Mouse (Mus musculus): ENCODE measurements around the gene Dhrs1. TPM values are rescaled to one million over a fixed set of nuclear protein-coding genes. Genes with fewer than 3 reads are reported as not detected.
A peak's percentile ranks its signal among the peaks of the same experiment; 100 is the strongest.

Dhrs1 gene
- polyA plus RNA-seq, 1 experiment from 2014 or later = 98.6 TPM

GRCm38 (mm10) chr14:55730116-55730515, 15.4 kb downstream of the Dhrs1 start:
- no peaks in the 10 kb centered on the region for H3K9me3 ChIP-seq (ENCODE audit: low read length)
- TF ChIP-seq EP300 (IDR thresholded peaks at IDR 0.05; ENCODE audit: low read depth) (no peak), CTCF (IDR thresholded peaks at IDR 0.05; ENCODE audit: low read depth) (no peak)
- H3K4me2 ChIP-seq (ENCODE audit: low read depth, low read length) = no peak overlapping the region
- no peak overlapping the region for H3K4me3 ChIP-seq (ENCODE audit: low read depth, low read length)
- no peaks in the 10 kb centered on the region for H3K27me3 ChIP-seq (ENCODE audit: insufficient read depth, low read length)
- WGBS (ENCODE audit: insufficient replicate concordance) = 74% methylated on average over 7 of the region's 7 CpGs
- H3K27ac ChIP-seq (ENCODE audit: low read depth) = no peak overlapping the region
- H3K4me1 ChIP-seq (ENCODE audit: insufficient read depth) = peaks cover 8% of the 10 kb centered on the region
- ATAC-seq = no peak
- DNase-seq = no peak
- no peak overlapping the region for H3K9ac ChIP-seq (replicated peaks)
- no peaks in the 10 kb centered on the region for H3K36me3 ChIP-seq (replicated peaks; ENCODE audit: insufficient read depth, low read length)

- TF ChIP-seq CTCF (IDR thresholded peaks at IDR 0.05; ENCODE audit: low read depth) (no peak), EP300 (IDR thresholded peaks at IDR 0.05; ENCODE audit: low read depth) (no peak)
- no peak overlapping the region for H3K9ac ChIP-seq (replicated peaks)
- H3K36me3 ChIP-seq (replicated peaks; ENCODE audit: insufficient read depth, low read length) = no peaks in the 10 kb centered on the region
- H3K9me3 ChIP-seq (ENCODE audit: low read length) = no peaks in the 10 kb centered on the region
- no peak for ATAC-seq
- H3K4me3 ChIP-seq (ENCODE audit: low read depth, low read length) = no peak overlapping the region
- H3K27me3 ChIP-seq (ENCODE audit: insufficient read depth, low read length) = no peaks in the 10 kb centered on the region
- 56% methylated on average over 8 of the region's 8 CpGs for WGBS (ENCODE audit: insufficient replicate concordance)
- no peak overlapping the region for H3K4me2 ChIP-seq (ENCODE audit: low read depth, low read length)
- peaks cover 13% of the 10 kb centered on the region for H3K4me1 ChIP-seq (ENCODE audit: insufficient read depth)
- no peak for DNase-seq
- H3K27ac ChIP-seq (ENCODE audit: low read depth) = 0 out of 2 replicates have a peak overlapping the region, but pooled peaks have one; percentile 3
Measured at GRCm38 (mm10) chr14:55727889-55728685, 17.4 kb downstream of the Dhrs1 start.

- no peak for ATAC-seq
- Histone ChIP-seq H3K27me3 (ENCODE audit: insufficient read depth, low read length) (no peaks in the 10 kb centered on the region), H3K9ac (replicated peaks) (no peak overlapping the region), H3K4me3 (ENCODE audit: low read depth, low read length) (no peak overlapping the region), H3K9me3 (ENCODE audit: low read length) (no peaks in the 10 kb centered on the region), H3K4me2 (ENCODE audit: low read depth, low read length) (no peak overlapping the region), H3K36me3 (replicated peaks; ENCODE audit: insufficient read depth, low read length) (no peaks in the 10 kb centered on the region), H3K4me1 (ENCODE audit: insufficient read depth) (peaks cover 25% of the 10 kb centered on the region), H3K27ac (ENCODE audit: low read depth) (no peak overlapping the region)
- TF ChIP-seq CTCF (IDR thresholded peaks at IDR 0.05; ENCODE audit: low read depth) = no peak
- no peak for TF ChIP-seq EP300 (IDR thresholded peaks at IDR 0.05; ENCODE audit: low read depth)
- DNase-seq = no peak
Measured at GRCm38 (mm10) chr14:55726261-55726660, 19.2 kb downstream of the Dhrs1 start.

DNA sequence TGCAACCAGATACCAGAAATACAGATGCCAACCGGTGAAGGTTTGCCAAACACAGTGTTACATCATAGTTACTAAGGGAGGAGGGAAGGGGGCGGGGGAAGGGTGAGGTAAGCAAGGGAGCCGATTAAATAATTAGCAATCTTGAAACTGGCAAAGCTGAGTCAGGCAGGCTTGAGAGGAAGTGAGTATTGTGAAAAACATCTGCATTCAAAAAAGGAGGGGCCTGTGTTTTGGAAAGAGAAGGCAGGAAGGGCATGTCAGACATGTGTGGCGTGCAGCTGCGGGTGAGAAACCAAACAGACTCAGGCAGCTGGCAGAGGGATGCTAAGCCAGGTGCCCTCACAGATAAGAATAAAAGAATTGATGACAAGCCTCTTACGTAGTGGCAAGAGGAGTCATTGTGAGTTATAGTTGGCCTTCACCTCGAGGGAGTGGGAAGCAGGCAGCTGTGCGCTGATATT, 21.0 kb downstream of the Dhrs1 start:
- peak; percentile 65 for TF ChIP-seq EP300 (IDR thresholded peaks at IDR 0.05; ENCODE audit: low read depth)
- TF ChIP-seq CTCF (IDR thresholded peaks at IDR 0.05; ENCODE audit: low read depth) = no peak
- Histone ChIP-seq H3K36me3 (replicated peaks; ENCODE audit: insufficient read depth, low read length) (peaks cover 3% of the 10 kb centered on the region; the same call in 1 of the 2 replicates), H3K27me3 (ENCODE audit: insufficient read depth, low read length) (no peaks in the 10 kb centered on the region)

GRCm38 (mm10) chr14:55723433-55723832, 22.1 kb downstream of the Dhrs1 start:
- Histone ChIP-seq H3K27ac (ENCODE audit: low read depth) (peak overlapping the region; percentile 93; the same call in 1 of the 2 replicates), H3K36me3 (replicated peaks; ENCODE audit: insufficient read depth, low read length) (peaks cover 6% of the 10 kb centered on the region; the same call in 1 of the 2 replicates), H3K4me3 (ENCODE audit: low read depth, low read length) (no peak overlapping the region), H3K27me3 (ENCODE audit: insufficient read depth, low read length) (no peaks in the 10 kb centered on the region), H3K9ac (replicated peaks) (no peak overlapping the region), H3K9me3 (ENCODE audit: low read length) (no peaks in the 10 kb centered on the region), H3K4me1 (ENCODE audit: insufficient read depth) (peaks cover 28% of the 10 kb centered on the region), H3K4me2 (ENCODE audit: low read depth, low read length) (no peak overlapping the region)
- TF ChIP-seq CTCF (IDR thresholded peaks at IDR 0.05; ENCODE audit: low read depth) (no peak), EP300 (IDR thresholded peaks at IDR 0.05; ENCODE audit: low read depth) (no peak)
- DNase-seq (no peak), ATAC-seq (no peak)
- 75% methylated on average over 7 of the region's 7 CpGs for WGBS (ENCODE audit: insufficient replicate concordance)

More for the DNA sequence above, 21.0 kb downstream of the Dhrs1 start:
- H3K4me1 ChIP-seq (ENCODE audit: insufficient read depth) = peaks cover 28% of the 10 kb centered on the region
- peak overlapping the region; percentile 24; the same call in 1 of the 2 replicates for H3K27ac ChIP-seq (ENCODE audit: low read depth)
- peak; percentile 5; the same call in 1 of the 2 replicates for ATAC-seq
- whole genome bisulfite sequencing (ENCODE audit: insufficient replicate concordance) = 15% methylated on average over 8 of the region's 8 CpGs
- H3K4me3 ChIP-seq (ENCODE audit: low read depth, low read length) = no peak overlapping the region
- DNase-seq = peak; percentile 62
- H3K9ac ChIP-seq (replicated peaks) = no peak overlapping the region
- H3K4me2 ChIP-seq (ENCODE audit: low read depth, low read length) = peak overlapping the region; percentile 5; the same call in 1 of the 2 replicates
- no peaks in the 10 kb centered on the region for H3K9me3 ChIP-seq (ENCODE audit: low read length)

DNA sequence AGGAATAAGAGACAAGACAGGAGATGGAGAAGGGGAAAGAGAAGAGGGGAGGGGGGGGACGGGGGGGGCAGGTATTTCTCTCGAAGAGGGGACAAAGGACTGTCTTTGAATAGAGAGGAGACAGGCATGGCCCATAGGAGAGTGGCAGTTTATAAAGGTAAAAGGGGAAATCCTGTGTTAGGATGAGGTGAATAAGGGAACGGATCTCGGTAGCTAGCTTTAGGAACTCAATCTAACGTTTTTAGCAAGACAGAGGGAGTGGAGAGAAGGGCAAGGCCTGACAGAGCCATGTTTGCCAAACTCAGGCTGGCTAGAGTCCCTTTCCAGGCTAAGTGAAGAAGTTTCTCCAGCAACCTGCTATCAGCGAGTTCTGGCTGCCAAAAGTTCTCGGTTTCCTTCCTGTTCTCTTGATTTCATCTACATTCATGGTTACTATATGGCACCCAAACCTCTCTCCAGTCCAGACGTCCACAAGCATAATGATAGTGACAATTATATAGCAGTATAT, 23.0 kb downstream of the Dhrs1 start:
- ATAC-seq (no peak), DNase-seq (no peak)
- no peaks in the 10 kb centered on the region for H3K9me3 ChIP-seq (ENCODE audit: low read length)
- H3K27me3 ChIP-seq (ENCODE audit: insufficient read depth, low read length) = no peaks in the 10 kb centered on the region
- TF ChIP-seq EP300 (IDR thresholded peaks at IDR 0.05; ENCODE audit: low read depth) (no peak), CTCF (IDR thresholded peaks at IDR 0.05; ENCODE audit: low read depth) (no peak)
- H3K27ac ChIP-seq (ENCODE audit: low read depth) = peak overlapping the region; percentile 93
- peak overlapping the region; percentile 84 for H3K4me2 ChIP-seq (ENCODE audit: low read depth, low read length)
- H3K4me3 ChIP-seq (ENCODE audit: low read depth, low read length) = peak overlapping the region; percentile 75; the same call in 1 of the 2 replicates
- peaks cover 14% of the 10 kb centered on the region for H3K36me3 ChIP-seq (replicated peaks; ENCODE audit: insufficient read depth, low read length)
- 37% methylated on average over 8 of the region's 8 CpGs for WGBS (ENCODE audit: insufficient replicate concordance)
- H3K9ac ChIP-seq (replicated peaks) = peak overlapping the region; percentile 79; the same call in 1 of the 2 replicates
- H3K4me1 ChIP-seq (ENCODE audit: insufficient read depth) = peaks cover 28% of the 10 kb centered on the region
